Mouse (Mus musculus): ENCODE data around the gene N4bp2l2.

DNA sequence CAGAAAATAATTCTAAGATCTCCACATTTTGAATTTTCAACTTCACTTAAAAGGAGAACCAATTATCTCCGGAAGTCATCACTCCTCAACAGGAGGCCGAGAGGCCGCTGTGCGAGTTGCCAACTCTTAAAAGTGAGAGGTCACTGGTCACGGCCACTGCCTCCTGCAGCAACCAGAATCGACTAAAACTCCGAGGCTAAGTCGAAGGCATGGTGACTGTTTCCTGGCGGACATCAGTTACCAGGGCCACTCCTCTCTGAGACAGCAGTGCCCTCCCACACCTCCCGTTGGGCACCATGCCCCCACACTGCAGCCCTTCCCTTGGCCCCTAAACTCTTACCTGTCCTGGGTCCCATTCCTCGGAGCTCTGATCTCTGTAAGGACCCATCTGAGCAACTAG is 89.2 kb downstream of the N4bp2l2 start:
- TF ChIP-seq CTCF (conservative IDR thresholded peaks at IDR 0.05; ENCODE audit: insufficient read depth, insufficient read length, low read depth, low read length) (no peak), POLR2A (IDR thresholded peaks at IDR 0.05; ENCODE audit: low read depth, low read length) (no peak)
